Mouse (Mus musculus): ENCODE measurements at regions not wholly inside any gene's neighbourhood (a gene's known extent, or its start where the extent isn't known, plus 50 kb on each side); places are given as distances from the start of the nearest gene placed in this dataset.

DNA sequence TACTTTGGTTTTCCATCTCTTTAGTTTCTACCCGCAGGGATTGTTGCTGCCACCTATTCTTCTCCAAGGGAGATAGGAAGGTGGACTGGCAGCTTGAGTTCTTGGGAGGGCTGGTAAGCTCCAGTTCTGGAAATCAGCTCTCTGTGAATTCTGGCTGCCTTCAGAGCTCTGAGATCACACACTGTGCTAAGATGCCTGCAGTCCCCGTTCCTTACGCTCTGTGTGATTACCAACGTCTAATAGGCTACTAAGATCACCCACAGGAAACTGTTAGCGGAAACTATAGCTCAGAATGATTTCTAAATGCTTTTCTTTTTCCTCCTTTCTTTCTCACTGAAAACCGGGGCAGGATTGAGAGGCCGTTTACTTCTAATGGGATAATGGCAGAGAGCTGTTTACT, 69.0 kb upstream of the Syt1 start:
- CTCF ChIA-PET: interaction anchor here in 1 of 4 experiments (0.5 to 0.6 kb wide), 2 partner anchors 27 to 217 kb away, joined by 3 to 4 read pairs; no protein-coding TSS in a partner anchor
- POLR2A ChIA-PET: no interaction called here

DNA sequence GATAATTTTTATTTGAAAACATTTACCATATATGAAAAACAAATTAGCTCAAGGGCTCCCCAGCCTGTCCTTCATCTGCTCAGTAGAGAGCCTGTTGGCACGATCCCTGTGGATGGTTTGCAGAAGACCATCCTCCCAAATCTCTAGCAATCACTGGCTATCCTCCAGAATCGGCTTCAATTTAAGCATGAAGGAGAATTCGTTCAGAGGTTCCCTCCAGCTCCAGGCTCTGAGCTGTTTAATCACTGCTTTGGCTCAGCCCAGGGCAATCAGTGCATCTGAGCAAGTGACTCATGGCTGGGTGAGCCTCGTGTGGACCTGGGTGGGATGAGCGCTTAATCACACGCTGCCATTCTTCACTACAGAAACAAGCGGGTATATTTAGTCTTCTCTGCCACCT, 63.4 kb upstream of the Syt1 start:
- ChIA-PET CTCF (no interaction called here), POLR2A (no interaction called here)

Measured in embryonic stem cell, embryonic (primary cell).